Mouse (Mus musculus): ENCODE data around the gene Plin5.
"Not testable (repeated sequence)": the region's sequence is repeated elsewhere in the genome, so short reads cannot be mapped to it uniquely, and the experiment has no call there.

Plin5 gene

DNA sequence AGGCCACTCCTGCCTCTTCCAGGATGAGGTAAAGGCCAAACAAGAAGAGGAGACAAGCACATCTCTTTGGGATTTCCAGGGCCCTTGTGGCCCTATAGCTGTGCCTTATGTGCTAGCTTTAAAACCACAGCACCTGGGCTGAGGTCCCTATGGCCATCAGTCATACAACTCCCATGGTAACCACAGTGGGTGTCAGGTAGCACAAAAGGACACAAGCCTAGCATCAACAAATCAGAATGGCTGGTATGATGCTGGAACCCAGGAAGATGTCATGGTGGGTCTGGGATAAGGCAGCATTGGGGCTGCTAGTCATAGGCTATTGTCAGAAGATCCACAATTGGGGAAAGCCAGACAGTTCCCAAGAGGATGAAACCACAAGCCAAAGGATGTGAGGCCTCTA is 46.3 kb downstream of the Plin5 start:
- no peak for DNase-seq (ENCODE audit: low spot score)

DNA sequence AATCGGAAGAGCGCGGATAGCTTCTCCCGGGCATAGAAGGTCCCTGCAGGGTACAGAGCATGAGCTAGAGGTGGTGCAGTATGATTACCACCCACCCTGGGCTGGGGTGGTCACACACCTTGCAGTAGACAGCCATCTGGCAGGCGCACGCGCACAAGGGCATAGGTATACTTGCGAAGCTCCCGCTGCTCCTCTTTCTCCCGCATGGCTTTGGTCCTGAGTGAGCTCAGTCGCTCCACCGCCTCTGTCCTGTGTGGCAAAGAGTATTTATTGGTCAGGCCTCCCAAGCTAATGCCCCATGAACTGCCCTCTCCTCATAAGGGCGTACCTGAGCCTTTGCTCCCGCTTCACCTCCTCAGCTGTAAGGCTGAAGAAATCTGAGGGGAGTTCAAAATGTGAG is 48.3 kb downstream of the Plin5 start:
- no peak for DNase-seq (ENCODE audit: low spot score)

DNA sequence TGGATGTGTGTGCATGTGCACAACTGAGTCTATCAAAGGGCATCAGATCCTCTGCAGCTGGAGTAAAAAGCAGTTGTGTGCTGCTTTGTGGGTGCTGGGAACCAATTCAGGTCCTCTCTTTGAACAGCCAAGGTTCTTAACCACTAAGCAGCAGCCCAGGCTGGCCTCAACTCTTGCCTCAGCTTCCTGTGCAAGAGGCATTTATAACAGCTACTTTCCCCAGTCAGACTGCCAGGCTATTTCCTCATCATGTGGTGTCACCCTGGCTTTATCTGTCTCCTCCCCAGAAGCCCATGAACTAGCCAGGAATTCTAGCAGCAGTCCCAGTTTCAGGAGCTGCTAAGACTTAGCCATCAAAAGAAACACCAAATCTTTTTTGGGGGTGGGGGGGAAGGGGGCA is 50.9 kb downstream of the Plin5 start:
- no peak for DNase-seq (ENCODE audit: low spot score)

DNA sequence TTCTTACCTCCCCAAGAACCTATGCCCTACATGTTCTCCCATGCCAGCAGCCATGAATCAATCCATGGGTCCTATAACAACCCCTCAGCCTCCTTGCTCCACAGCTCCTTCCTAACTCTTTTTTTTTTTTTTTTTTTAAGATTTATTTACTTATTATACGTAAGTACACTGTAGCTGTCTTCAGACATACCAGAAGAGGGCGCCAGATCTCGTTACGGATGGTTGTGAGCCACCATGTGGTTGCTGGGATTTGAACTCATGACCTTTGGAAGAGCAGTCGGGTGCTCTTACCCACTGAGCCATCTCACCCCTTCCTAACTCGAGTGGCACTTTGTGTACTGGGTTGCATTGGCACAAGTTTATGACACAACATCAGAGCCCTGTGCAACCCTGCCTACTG is 51.7 kb downstream of the Plin5 start:
- DNase-seq (ENCODE audit: low spot score): not testable (repeated sequence)

DNA sequence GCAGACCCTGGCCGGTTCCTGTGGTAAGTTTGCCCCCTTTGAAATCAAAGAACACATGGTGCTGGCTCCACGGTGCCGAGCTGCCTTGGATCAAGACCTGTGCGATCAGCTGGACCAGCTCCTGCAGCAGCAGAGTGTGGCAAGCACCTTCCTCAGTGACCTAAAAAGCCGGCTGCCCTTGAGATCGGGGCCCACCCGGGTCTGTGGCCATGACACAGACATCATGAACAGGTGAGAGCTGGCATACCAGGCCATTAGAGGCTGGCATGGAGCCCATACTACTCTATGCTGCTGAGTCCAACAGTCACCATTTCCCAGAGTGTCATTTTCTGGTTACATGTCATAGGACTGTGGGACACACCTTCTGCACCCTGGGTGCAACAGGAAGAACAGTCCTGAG is 55.3 kb downstream of the Plin5 start:
- no peak for DNase-seq (ENCODE audit: low spot score)

Measured in spleen, adult 12 weeks (tissue).